Mouse (Mus musculus): ENCODE results near the gene Olfr132.
"Not testable (repeated sequence)": the region's sequence is repeated elsewhere in the genome, so short reads cannot be mapped to it uniquely, and the experiment has no call there.

DNA sequence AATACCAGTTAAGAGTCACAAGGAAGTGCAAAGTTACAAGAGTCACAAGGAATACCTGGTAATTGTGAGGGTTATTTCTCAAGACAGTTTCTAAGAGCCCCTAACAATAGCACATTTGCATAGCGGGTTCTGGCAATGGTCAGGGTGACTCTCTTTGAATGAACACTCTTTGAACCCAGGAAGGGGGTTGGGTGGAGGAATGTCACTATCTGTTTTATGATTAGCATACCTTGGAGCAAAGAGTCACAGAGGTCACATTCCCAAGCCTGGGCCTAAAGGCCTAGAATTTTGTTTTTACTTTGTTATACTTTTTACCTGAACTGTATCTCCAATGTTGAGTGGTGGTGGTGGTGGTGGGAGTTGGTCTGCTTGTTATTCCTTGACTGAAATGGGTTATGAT, 10.1 kb downstream of the Olfr132 start:
- not testable (repeated sequence) for TF ChIP-seq POLR2A (IDR thresholded peaks at IDR 0.05; ENCODE audit: insufficient read depth, low read length); CTCF (IDR thresholded peaks at IDR 0.05; ENCODE audit: low read depth, low read length)
